Mouse (Mus musculus): ENCODE measurements at regions not wholly inside any gene's neighbourhood (a gene's known extent, or its start where the extent isn't known, plus 50 kb on each side); places are given as distances from the start of the nearest gene placed in this dataset.
A peak's percentile ranks its signal among the peaks of the same experiment; 100 is the strongest.

DNA sequence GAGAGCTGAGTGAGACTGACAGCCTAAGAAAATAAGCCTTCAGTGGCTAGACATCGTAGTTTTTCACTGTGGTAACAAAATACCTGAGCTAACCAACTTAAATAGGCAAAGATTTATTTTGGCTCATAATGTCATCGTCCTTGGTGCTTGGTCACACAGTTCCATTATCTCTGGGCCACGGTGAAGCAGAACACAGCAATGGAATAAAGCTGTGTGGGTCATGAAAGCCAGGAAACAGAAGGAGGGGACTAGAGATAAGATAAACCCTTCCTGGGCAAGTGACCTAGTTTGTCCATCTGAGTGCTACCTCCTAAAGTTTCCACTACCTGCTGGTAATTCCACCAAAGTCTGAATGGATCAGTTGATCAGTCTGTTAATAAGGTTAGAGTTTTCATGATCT is 134.8 kb upstream of the Gm5129 start:
- DNase-seq = no peak

DNA sequence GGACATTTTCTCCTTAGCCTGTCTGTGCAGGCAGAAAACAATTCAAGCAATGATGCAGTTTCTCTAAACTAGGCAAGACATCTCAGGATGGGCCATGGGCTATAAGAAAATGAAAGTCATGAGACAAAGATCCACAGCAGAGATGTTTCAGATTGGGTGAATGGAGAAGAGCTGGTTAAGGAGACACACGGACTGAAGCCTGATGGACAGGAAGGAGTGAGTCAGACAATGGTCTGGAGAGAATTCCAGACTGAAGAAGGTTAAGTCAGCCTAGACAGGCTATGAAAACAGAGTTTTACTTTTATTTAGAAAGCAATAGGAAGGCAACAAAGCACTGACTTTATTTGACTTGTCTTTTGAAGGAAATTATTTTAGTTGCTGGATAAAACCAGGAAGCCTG is 137.5 kb upstream of the Il6 start:
- no peak for DNase-seq

DNA sequence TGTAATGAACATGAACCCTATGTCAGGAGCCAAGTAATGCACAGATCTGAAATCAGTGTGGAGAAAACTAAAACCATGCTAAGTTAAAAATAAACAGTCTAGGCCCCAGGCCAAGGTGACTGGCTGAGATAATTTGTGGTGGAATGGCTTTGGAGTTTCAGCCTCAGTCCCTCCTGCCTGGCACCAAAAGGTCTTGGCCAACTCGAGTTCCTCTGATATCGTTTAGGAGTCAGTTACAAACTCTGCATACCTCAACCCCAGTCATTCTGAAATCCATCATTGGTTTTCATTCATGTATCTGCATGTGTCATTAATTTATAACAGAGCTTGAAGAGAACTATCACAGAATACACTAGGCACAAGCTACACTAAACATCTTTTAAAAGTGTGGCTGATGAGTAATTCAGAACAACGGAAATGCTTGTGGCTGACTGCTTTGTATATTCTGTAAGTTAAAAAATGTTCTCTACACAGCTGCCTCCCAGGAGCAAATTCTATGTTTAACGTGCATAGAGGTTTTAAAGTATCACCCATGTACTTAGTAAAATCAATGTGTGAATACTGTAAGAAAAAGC is 125.6 kb upstream of the Il6 start:
- DNase-seq = peak in 1 of 2 experiments; percentile 6

DNA sequence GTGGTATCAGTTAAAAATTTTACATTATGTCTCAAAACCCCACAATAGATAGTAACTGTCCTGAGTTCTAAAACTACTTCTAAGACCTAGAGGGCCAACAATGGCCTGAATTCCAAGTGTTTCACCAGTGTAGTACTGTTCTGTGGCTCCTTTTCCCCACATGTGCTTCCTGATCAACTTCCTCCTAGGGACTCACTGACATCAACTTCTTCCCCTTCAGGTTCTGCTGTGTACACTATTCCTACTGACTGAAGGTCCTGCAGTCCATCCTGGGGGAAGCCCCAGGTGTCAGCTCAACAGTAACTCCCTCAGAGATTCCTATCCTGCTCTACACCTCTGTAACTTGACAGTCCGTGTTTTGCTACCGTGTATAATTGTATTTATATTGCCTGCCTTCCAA is 120.6 kb upstream of the Il6 start:
- DNase-seq = no peak

GRCm38 (mm10) chr5:29892861-29893260 is 120.1 kb upstream of the Il6 start:
- DNase-seq = no peak

DNA sequence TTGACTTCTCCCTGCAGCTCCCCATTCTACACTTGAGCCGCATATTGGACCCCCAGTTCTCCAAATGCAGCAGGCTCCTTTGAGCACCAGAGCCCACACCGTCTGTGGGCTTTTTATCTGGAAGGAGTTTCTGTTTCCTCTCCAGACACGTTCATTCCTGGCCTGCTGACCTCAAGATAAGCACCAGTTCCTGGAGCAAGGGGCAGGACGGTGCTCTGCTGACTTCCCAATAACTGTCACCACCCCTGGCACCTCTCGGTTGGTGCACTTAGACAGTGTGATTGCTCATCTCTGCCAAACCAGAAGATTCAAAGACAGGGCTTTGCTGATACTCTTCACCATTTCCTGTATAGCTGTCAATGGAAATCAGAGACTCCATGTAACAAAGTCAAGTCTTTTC is 119.1 kb upstream of the Il6 start:
- DNase-seq = no peak

DNA sequence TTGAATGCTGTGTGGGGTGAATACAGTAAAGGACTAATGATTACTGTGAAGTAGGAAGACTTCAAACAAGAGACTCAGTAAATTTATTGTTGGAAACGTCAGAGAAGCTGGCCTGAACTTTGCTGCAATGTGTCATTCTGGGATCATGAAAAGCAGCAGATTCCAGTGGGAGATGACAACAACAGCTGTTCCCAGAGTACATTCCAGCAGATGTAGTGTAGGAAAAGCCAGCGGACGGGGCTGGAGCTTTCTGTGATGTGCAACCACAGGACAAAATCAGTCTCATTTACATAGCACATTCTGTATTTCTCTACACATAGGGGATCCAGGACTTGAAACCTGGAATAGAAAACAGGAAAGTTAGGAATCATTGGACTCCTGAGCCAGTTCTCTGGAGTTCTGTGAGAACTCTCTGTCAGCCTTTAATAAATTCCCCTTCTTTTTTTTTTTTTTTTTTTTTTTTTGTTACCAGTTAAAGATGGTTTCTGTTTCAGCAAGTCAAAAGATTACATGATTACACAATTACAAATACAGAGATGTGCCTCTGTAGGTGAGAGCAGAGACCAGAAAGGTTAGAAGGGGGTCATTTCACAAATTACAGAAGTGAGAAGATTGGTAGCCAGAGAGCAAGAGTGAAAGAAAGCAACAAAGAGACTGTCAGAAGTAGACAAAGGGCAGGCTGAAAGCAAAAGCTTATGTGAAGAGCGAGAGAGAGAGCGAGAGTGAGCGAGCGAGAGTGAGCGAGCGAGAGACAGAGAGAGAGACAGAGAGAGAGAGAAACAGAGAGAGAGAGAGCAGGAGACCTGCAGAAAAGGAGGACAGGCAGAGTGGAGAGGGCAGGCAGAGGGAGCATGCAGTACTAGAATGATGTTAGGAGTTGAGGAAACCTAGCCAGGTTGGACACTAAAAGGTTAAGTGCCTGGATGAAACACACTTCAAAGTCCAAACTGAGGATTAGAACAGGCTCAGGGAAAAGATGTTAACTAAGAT is 118.0 kb upstream of the Il6 start:
- DNase-seq = no peak

DNA sequence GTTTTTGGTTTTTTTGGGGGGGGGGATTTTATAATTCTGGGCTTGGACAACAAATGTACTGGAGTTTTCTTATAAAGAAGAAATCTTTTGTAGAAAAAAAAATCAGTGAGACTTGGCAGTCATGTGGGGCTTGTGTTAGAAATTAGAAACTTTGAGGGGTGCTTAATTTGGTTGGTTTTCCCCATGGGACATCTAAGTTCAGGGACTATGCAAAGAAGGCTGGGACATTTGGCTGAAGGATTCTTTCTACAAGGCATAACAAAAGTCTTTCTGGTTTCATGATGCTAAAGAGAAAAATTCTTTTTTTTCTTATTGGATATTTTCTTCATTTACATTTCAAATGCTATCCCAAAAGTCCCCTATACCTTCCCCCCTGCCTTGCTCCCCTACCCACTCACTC is 115.3 kb upstream of the Il6 start:
- no peak for DNase-seq

DNA sequence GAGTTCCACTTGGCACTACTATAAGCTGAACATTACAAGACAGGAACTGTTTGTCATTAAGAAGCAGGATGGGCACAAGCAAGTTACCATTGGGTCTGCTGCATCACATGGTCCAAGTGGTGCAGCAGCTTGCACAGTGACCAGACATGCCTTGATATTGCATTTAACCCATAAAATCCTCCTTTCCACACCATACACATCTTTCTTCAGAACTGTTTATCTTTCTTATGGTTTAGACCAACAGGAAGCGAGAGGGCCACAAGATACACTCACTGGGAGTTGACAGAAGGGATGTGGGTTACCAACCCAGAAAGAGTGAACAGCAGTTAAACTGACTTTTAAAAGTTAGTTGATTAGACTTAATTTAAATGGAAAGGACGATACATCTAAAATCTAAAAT is 111.2 kb upstream of the Il6 start:
- DNase-seq = no peak

- DNase-seq = no peak
Observed at GRCm38 (mm10) chr5:29920295-29920694, 92.6 kb upstream of the Il6 start.

GRCm38 (mm10) chr5:29925527-29925926 is 87.4 kb upstream of the Il6 start:
- no peak for DNase-seq

GRCm38 (mm10) chr5:29927594-29927993 is 85.3 kb upstream of the Il6 start:
- no peak for DNase-seq

- DNase-seq = no peak
Observed at GRCm38 (mm10) chr5:29929381-29929780, 83.5 kb upstream of the Il6 start.

DNA sequence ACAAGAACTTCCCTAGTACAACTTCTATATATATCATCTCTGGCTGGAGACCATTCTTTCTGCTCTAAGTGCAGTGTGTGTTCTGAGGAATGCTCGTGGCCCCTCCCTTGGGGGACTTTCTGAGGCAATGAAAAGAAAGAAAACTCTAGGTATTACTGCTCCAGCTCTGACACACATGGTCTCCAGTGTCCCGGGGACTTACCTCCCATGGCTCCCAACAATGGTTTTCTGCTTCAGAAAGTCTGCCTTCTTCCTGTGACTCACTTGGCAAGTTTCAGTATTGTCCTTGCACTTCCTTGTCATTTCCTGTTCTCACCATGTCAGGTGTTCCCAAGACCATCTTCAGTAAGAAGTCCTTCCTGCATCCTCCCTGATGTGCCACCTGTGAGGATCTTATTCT is 65.7 kb upstream of the Il6 start:
- DNase-seq = no peak

DNA sequence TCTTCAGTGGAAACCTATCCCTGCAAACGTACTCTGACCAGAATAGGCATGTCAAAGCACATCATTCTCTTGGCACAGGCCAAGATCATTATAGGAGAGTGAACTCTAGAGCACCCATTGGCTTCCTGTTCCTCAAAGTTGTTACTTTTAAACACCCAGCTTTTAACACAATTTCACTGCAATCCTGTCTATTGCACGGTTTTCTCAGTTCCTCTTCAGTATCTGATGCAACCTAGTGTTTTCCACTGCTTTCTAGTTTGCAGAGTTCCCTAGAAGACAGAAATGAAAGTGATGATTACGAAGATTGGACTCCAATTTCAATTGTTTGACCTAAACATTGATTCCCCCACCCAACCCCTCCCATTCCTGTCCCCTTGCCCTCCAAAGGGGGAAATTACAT is 64.8 kb upstream of the Il6 start:
- DNase-seq = no peak

DNA sequence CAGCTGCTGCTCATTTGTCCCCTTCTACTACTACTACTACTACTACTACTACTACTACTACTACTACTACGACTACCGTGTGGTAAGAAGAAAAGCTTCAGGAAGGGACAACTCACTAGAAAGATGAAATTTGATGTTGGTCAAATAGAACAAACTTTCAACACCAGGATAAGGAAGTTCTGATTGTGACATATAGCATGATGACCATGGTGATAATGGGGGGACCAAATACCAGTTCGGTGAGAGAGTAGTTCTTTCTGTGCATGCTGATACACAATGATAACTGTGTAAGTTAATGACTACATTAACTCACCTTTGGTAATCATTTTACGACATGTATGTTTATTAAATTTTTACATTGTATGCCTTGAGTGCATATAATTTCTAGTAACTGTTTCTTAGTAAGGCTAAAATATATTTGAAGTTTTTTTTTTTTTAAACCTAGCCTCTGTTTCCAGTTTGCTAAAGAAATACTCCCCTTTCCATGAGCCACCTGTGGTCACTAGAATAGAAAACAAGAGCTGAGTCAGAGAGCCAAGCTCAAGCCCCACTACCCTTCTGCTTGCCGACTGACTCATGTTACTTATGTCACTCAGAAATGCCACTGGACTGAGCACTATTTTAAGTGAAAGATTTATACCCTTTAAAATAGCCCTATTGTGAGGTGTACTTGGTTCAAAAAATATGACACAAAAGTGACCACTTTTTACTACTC is 62.3 kb upstream of the Il6 start:
- DNase-seq = no peak

DNA sequence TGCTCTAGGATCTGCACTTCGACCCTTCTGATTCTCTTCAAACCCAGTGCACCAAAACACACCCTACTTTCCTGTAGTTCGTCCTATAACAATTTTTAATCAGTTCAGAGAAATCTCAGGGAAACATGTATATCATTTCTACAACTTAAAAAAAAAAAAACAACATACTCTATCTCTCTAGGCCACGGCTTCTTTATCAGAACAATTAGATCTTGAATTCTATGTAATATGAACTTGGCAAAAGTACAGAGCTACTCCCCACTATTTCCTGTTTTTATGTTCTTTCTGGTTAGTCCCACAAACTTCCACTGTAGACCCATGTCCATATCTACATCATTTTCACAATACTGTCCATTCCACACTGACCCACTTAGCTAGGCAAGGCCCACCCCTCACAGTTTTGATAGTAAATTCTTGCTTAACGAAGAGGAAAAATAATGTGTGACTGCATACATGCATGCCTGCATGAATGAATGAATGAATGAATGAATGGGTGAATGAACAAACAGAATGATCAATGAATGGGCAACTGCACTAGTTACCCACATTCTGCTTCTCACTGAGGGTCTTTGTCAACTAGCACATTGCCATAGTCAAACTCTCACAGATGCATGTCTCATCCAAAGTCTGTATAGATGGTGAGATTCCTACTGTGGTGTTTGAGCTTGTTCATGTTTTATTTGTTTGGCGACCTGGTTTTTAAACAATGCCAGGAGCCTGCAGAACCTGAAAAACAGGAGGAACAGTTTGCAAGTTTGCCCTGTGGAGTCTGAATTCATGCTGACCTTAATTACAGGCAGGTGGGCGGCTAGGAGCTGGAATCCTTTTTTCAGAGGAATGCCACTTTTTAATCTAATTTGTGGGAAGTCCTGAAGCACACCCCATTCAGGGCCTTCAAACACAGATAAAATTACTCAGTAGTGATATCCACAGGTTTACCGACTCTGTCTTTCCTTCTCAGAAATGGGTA is 61.2 kb upstream of the Il6 start:
- no peak for DNase-seq

Data from cerebellum, postnatal 14 days (tissue).